Mouse (Mus musculus) stomach, embryonic 15.5 days (tissue): Measurements from ENCODE around the gene Agbl1. TPM values are rescaled to one million over a fixed set of nuclear protein-coding genes. Genes with fewer than 3 reads are reported as not detected.

ENCODE experiments used
- ATAC-seq: fragments of 200-750 bp; cut with Nextera tagmentation; 2 replicates; pipeline ENCODE4 v1.8.0; 2017; ENCODE audit warnings: low read depth, moderate number of reproducible peaks, moderate TSS enrichment; ENCODE audit not compliant: insufficient read depth, low FRiP score
- H3K27ac ChIP-seq: fragments of 300-500 bp; sonication (generic); 2 replicates; pipeline ENCODE4 v1.5.1; 2015; ENCODE audit warnings: mild to moderate bottlenecking, inconsistent platforms
- H3K27me3 ChIP-seq: fragments of 300-500 bp; sonication (generic); replicated peaks from 2 replicates; pipeline ENCODE4 v1.6.1; 2015; ENCODE audit warnings: inconsistent platforms
- H3K36me3 ChIP-seq: fragments of 300-500 bp; sonication (generic); 2 replicates; pipeline ENCODE4 v1.6.1; 2015; ENCODE audit warnings: inconsistent platforms
- H3K4me1 ChIP-seq: fragments of 300-500 bp; sonication (generic); 2 replicates; pipeline ENCODE4 v1.6.1; 2015; ENCODE audit warnings: inconsistent platforms
- H3K4me2 ChIP-seq: fragments of 300-500 bp; sonication (generic); 2 replicates; pipeline ENCODE4 v1.6.1; 2015; ENCODE audit warnings: mild to moderate bottlenecking, inconsistent platforms
- H3K4me3 ChIP-seq: fragments of 300-500 bp; sonication (generic); replicated peaks from 2 replicates; pipeline ENCODE4 v1.5.1; 2015; ENCODE audit warnings: inconsistent platforms
- H3K9ac ChIP-seq: fragments of 300-500 bp; sonication (generic); 2 replicates; pipeline ENCODE4 v1.6.1; 2015; ENCODE audit warnings: inconsistent platforms
- H3K9me3 ChIP-seq: fragments of 300-500 bp; sonication (generic); 2 replicates; pipeline ENCODE4 v1.6.1; 2016; ENCODE audit warnings: inconsistent platforms
- WGBS: fragments of 180-500 bp; shearing (Covaris S2); methylation state at CpG from one replicate; pipeline ENCODE4 v1.1.7; 2015; 5-methylcytosine and 5-hydroxymethylcytosine counted together
- polyA plus RNA-seq: library from polyadenylated mRNA; unstranded; fragments of >200 nt; fragmentation: Nextera tagmentation; extraction: Ambion mirVana; gene quantifications from 2 replicates; pipeline ENCODE4 v1.2.1, GENCODE M21; 2015

Agbl1 gene
- polyA plus RNA-seq, 1 experiment from 2014 or later, result not detected

- Histone ChIP-seq H3K9ac (no peak overlapping the region), H3K27me3 (no peaks in the 10 kb centered on the region; the same call in 1 of the 2 replicates), H3K4me1 (peaks cover 12% of the 10 kb centered on the region), H3K4me2 (peak overlapping the region; percentile 55), H3K9me3 (no peaks in the 10 kb centered on the region), H3K36me3 (no peaks in the 10 kb centered on the region), H3K4me3 (peak overlapping the region; percentile 28), H3K27ac (0 out of 2 replicates have a peak overlapping the region, but pooled peaks have one; percentile 16)
- ATAC-seq, result peak; percentile 77
- 15% methylated on average over 15 of the region's 15 CpGs for WGBS
These were observed 163.5 kb downstream of the Agbl1 start for GRCm38 (mm10) chr7:76392941-76393817.

GRCm38 (mm10) chr7:76407930-76408557 is 178.4 kb downstream of the Agbl1 start:
- WGBS, result 61% methylated on average over 4 of the region's 4 CpGs
- H3K4me3 ChIP-seq, result no peak overlapping the region
- ATAC-seq, result no peak
- H3K27ac ChIP-seq, result no peak overlapping the region
- H3K27me3 ChIP-seq, result no peaks in the 10 kb centered on the region
- H3K9me3 ChIP-seq, result no peaks in the 10 kb centered on the region
- H3K9ac ChIP-seq, result no peak overlapping the region
- H3K4me2 ChIP-seq, result no peak overlapping the region
- no peaks in the 10 kb centered on the region for H3K36me3 ChIP-seq
- no peaks in the 10 kb centered on the region for H3K4me1 ChIP-seq

- no peak overlapping the region for H3K9ac ChIP-seq
- no peak overlapping the region for H3K4me2 ChIP-seq
- H3K27ac ChIP-seq, result no peak overlapping the region
- ATAC-seq, result no peak
- H3K4me3 ChIP-seq, result no peak overlapping the region
- H3K9me3 ChIP-seq, result no peaks in the 10 kb centered on the region
- no peaks in the 10 kb centered on the region for H3K4me1 ChIP-seq
- no peaks in the 10 kb centered on the region for H3K27me3 ChIP-seq
- no peaks in the 10 kb centered on the region for H3K36me3 ChIP-seq
- WGBS, result 76% methylated on average over 10 of the region's 10 CpGs
These were observed 179.3 kb downstream of the Agbl1 start for GRCm38 (mm10) chr7:76409020-76409419.

- WGBS, result 71% methylated on average over 9 of the region's 9 CpGs
- no peaks in the 10 kb centered on the region for H3K36me3 ChIP-seq
- no peaks in the 10 kb centered on the region for H3K9me3 ChIP-seq
- H3K27ac ChIP-seq, result no peak overlapping the region
- no peak overlapping the region for H3K4me2 ChIP-seq
- no peak for ATAC-seq
- H3K27me3 ChIP-seq, result no peaks in the 10 kb centered on the region
- H3K4me1 ChIP-seq, result no peaks in the 10 kb centered on the region
- no peak overlapping the region for H3K9ac ChIP-seq
- no peak overlapping the region for H3K4me3 ChIP-seq
These were observed 180.9 kb downstream of the Agbl1 start for GRCm38 (mm10) chr7:76410403-76411180.

GRCm38 (mm10) chr7:76411933-76412587 is 182.4 kb downstream of the Agbl1 start:
- Histone ChIP-seq H3K9ac (no peak overlapping the region), H3K9me3 (no peaks in the 10 kb centered on the region), H3K4me1 (no peaks in the 10 kb centered on the region), H3K4me2 (no peak overlapping the region), H3K4me3 (no peak overlapping the region), H3K27ac (no peak overlapping the region), H3K36me3 (no peaks in the 10 kb centered on the region), H3K27me3 (no peaks in the 10 kb centered on the region)
- 57% methylated on average over 4 of the region's 4 CpGs for WGBS
- ATAC-seq, result no peak

GRCm38 (mm10) chr7:76416084-76416597 is 186.5 kb downstream of the Agbl1 start:
- no peak overlapping the region for H3K27ac ChIP-seq
- no peaks in the 10 kb centered on the region for H3K36me3 ChIP-seq
- H3K9ac ChIP-seq, result no peak overlapping the region
- ATAC-seq, result no peak
- no peaks in the 10 kb centered on the region for H3K27me3 ChIP-seq
- WGBS, result 37% methylated on average over 3 of the region's 3 CpGs
- no peaks in the 10 kb centered on the region for H3K9me3 ChIP-seq
- no peak overlapping the region for H3K4me3 ChIP-seq
- H3K4me1 ChIP-seq, result no peaks in the 10 kb centered on the region
- H3K4me2 ChIP-seq, result no peak overlapping the region

GRCm38 (mm10) chr7:76438581-76438980 is 208.9 kb downstream of the Agbl1 start:
- Histone ChIP-seq H3K4me1 (no peaks in the 10 kb centered on the region), H3K36me3 (no peaks in the 10 kb centered on the region)

GRCm38 (mm10) chr7:76438988-76439387 is 209.3 kb downstream of the Agbl1 start:
- H3K4me2 ChIP-seq, result no peak overlapping the region
- WGBS, result 75% methylated on average over 4 of the region's 4 CpGs
- H3K27ac ChIP-seq, result no peak overlapping the region
- no peak for ATAC-seq
- no peak overlapping the region for H3K4me3 ChIP-seq
- no peaks in the 10 kb centered on the region for H3K4me1 ChIP-seq
- no peak overlapping the region for H3K9ac ChIP-seq
- no peaks in the 10 kb centered on the region for H3K27me3 ChIP-seq
- no peaks in the 10 kb centered on the region for H3K9me3 ChIP-seq
- H3K36me3 ChIP-seq, result no peaks in the 10 kb centered on the region

More at GRCm38 (mm10) chr7:76438581-76438980, 208.9 kb downstream of the Agbl1 start:
- Histone ChIP-seq H3K9me3 (no peaks in the 10 kb centered on the region), H3K4me2 (no peak overlapping the region), H3K9ac (no peak overlapping the region), H3K27me3 (no peaks in the 10 kb centered on the region), H3K4me3 (no peak overlapping the region), H3K27ac (no peak overlapping the region)
- no peak for ATAC-seq

GRCm38 (mm10) chr7:76462361-76463001 is 232.8 kb downstream of the Agbl1 start:
- ATAC-seq, result no peak
- no peak overlapping the region for H3K4me2 ChIP-seq
- no peak overlapping the region for H3K4me3 ChIP-seq

GRCm38 (mm10) chr7:76466427-76466826 is 236.7 kb downstream of the Agbl1 start:
- 70% methylated on average over 2 of the region's 2 CpGs for WGBS
- no peak for ATAC-seq

More at GRCm38 (mm10) chr7:76462361-76463001, 232.8 kb downstream of the Agbl1 start:
- Histone ChIP-seq H3K27me3 (no peaks in the 10 kb centered on the region), H3K27ac (no peak overlapping the region), H3K9ac (no peak overlapping the region), H3K36me3 (no peaks in the 10 kb centered on the region), H3K9me3 (no peaks in the 10 kb centered on the region), H3K4me1 (no peaks in the 10 kb centered on the region)
- WGBS, result 63% methylated on average over 5 of the region's 5 CpGs

GRCm38 (mm10) chr7:76474233-76474632 is 244.5 kb downstream of the Agbl1 start:
- H3K4me2 ChIP-seq, result no peak overlapping the region
- no peaks in the 10 kb centered on the region for H3K9me3 ChIP-seq
- no peak for ATAC-seq
- H3K4me3 ChIP-seq, result no peak overlapping the region
- no peaks in the 10 kb centered on the region for H3K36me3 ChIP-seq
- H3K27me3 ChIP-seq, result no peaks in the 10 kb centered on the region
- 49% methylated on average over 6 of the region's 6 CpGs for WGBS
- no peak overlapping the region for H3K9ac ChIP-seq
- no peaks in the 10 kb centered on the region for H3K4me1 ChIP-seq
- H3K27ac ChIP-seq, result no peak overlapping the region

More at GRCm38 (mm10) chr7:76466427-76466826, 236.7 kb downstream of the Agbl1 start:
- Histone ChIP-seq H3K9me3 (no peaks in the 10 kb centered on the region), H3K27me3 (no peaks in the 10 kb centered on the region), H3K4me1 (no peaks in the 10 kb centered on the region), H3K9ac (no peak overlapping the region), H3K27ac (no peak overlapping the region), H3K4me2 (no peak overlapping the region), H3K36me3 (no peaks in the 10 kb centered on the region), H3K4me3 (no peak overlapping the region)
